Mouse (Mus musculus): Measurements from ENCODE around the gene 2410004P03Rik. TPM values are rescaled to one million over a fixed set of nuclear protein-coding genes. Genes with fewer than 3 reads are reported as not detected.

Gene 2410004P03Rik
- polyA plus RNA-seq, 1 experiment from 2014 or later = 1.5 TPM

DNA sequence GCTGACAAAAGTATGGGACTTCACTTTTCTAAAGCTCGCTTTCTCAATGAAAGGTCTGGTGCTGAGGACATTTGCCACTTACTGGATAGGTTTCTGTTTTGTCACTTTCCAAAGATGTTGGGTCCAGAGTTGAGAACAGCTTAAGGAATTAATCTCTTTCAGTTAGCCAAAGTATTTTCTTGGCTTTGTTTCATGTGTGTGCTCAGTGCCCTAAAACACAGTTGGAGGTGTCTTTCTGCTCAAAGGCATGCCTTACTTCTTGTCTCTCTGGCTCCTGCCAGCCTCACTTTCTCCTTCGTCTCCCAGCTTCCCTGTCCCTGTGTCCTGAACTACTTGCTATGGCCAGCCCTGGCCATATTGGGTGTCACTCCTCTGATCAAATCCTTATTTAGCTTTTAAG is 20.2 kb downstream of the 2410004P03Rik start:
- Histone ChIP-seq H3K9me3 (no peaks in the 10 kb centered on the region), H3K27ac (no peak overlapping the region), H3K4me1 (no peaks in the 10 kb centered on the region), H3K4me3 (replicated peaks) (no peak overlapping the region), H3K9ac (no peak overlapping the region), H3K4me2 (no peak overlapping the region), H3K36me3 (replicated peaks) (0 out of 2 replicates have a peak, but pooled peaks cover 3% of the 10 kb centered on the region), H3K27me3 (no peaks in the 10 kb centered on the region)
- no peak for ATAC-seq (ENCODE audit: low FRiP score)
- WGBS = 77% methylated on average over 2 of the region's 2 CpGs

DNA sequence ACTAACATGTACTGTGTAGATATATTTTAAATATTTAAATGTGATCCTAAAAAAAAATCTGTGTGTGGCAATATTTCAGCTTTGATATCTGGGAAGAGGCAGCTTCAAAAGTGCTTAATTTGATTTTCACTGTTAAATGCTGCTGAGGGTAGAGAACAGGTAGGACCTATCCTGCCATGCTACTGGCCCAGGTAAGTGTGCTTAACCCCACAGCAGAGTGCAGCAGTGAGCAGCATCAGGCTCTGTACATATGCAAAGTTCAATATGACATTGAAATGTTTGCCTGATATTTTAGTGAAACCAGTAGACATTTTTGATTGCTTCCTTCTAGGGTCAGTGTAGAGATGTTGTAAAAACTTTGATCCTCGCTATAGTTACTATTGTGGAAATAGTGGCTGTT is 25.7 kb downstream of the 2410004P03Rik start:
- 89% methylated on average over 1 of the region's 1 CpGs for WGBS
- no peak for ATAC-seq (ENCODE audit: low FRiP score)

GRCm38 (mm10) chr12:16977120-16977519 is 34.4 kb downstream of the 2410004P03Rik start:
- Histone ChIP-seq H3K9ac (no peak overlapping the region), H3K4me3 (replicated peaks) (no peak overlapping the region), H3K4me2 (no peak overlapping the region), H3K9me3 (no peaks in the 10 kb centered on the region), H3K36me3 (replicated peaks) (peaks cover 71% of the 10 kb centered on the region), H3K4me1 (no peaks in the 10 kb centered on the region), H3K27me3 (no peaks in the 10 kb centered on the region), H3K27ac (no peak overlapping the region)
- no peak for ATAC-seq (ENCODE audit: low FRiP score)

More for the DNA sequence above, 25.7 kb downstream of the 2410004P03Rik start:
- no peak overlapping the region for H3K4me2 ChIP-seq
- no peaks in the 10 kb centered on the region for H3K27me3 ChIP-seq
- no peak overlapping the region for H3K27ac ChIP-seq
- no peaks in the 10 kb centered on the region for H3K9me3 ChIP-seq
- no peak overlapping the region for H3K4me3 ChIP-seq (replicated peaks)
- H3K36me3 ChIP-seq (replicated peaks) = peaks cover 8% of the 10 kb centered on the region
- H3K4me1 ChIP-seq = no peaks in the 10 kb centered on the region
- H3K9ac ChIP-seq = no peak overlapping the region

DNA sequence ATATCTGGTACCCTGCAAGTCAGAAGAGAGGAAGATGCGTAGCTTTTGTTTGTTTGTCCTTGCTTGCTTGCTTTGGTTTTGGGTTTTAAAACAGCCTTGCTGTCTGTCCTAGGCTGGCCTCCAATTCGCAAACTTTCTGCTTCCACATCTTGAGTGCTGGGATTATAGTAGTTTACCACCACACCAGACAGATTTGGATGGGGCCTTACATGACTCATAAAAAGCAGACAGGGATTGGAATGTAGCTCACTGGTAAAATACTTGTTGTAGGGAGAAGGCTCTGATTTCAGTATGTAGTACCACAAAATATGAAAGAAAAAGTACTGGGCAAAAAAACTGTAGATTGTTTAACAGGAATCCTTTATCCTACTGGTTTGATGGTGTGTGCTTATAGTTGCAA is 44.7 kb downstream of the 2410004P03Rik start:
- H3K36me3 ChIP-seq (replicated peaks) = peaks cover 35% of the 10 kb centered on the region
- no peaks in the 10 kb centered on the region for H3K27me3 ChIP-seq
- no peak overlapping the region for H3K27ac ChIP-seq
- H3K4me3 ChIP-seq (replicated peaks) = no peak overlapping the region
- WGBS = 92% methylated on average over 2 of the region's 2 CpGs
- no peaks in the 10 kb centered on the region for H3K9me3 ChIP-seq
- no peak for ATAC-seq (ENCODE audit: low FRiP score)
- H3K9ac ChIP-seq = no peak overlapping the region
- no peaks in the 10 kb centered on the region for H3K4me1 ChIP-seq
- H3K4me2 ChIP-seq = no peak overlapping the region

- WGBS = 59% methylated on average over 2 of the region's 2 CpGs
- Histone ChIP-seq H3K4me3 (replicated peaks) (no peak overlapping the region), H3K27me3 (no peaks in the 10 kb centered on the region), H3K27ac (no peak overlapping the region), H3K9ac (no peak overlapping the region), H3K4me2 (no peak overlapping the region), H3K4me1 (no peaks in the 10 kb centered on the region), H3K36me3 (replicated peaks) (peaks cover 39% of the 10 kb centered on the region), H3K9me3 (no peaks in the 10 kb centered on the region)
- no peak for ATAC-seq (ENCODE audit: low FRiP score)
These were observed 48.2 kb downstream of the 2410004P03Rik start for GRCm38 (mm10) chr12:16963354-16963753.

- Histone ChIP-seq H3K27me3 (no peaks in the 10 kb centered on the region), H3K4me2 (no peak overlapping the region), H3K4me3 (replicated peaks) (no peak overlapping the region), H3K9me3 (no peaks in the 10 kb centered on the region), H3K27ac (no peak overlapping the region), H3K9ac (no peak overlapping the region), H3K36me3 (replicated peaks) (peaks cover 36% of the 10 kb centered on the region), H3K4me1 (no peaks in the 10 kb centered on the region)
- no peak for ATAC-seq (ENCODE audit: low FRiP score)
- WGBS = 63% methylated on average over 1 of the region's 1 CpGs
These were observed 52.7 kb downstream of the 2410004P03Rik start for GRCm38 (mm10) chr12:16958851-16959250.

Other genes with a start within 250 kb of the 2410004P03Rik start
- 2.4 and 2.5 TPM in 2 replicates for gene Greb1, start 210.8 kb downstream of the 2410004P03Rik start, polyA plus RNA-seq (2016; fragmentation: Nextera tagmentation; extraction: Ambion mirVana)
- gene E2f6, start 200.8 kb downstream of the 2410004P03Rik start, polyA plus RNA-seq (2016; fragmentation: Nextera tagmentation; extraction: Ambion mirVana) = 75.0 and 77.4 TPM in 2 replicates
- gene Rock2, start 116.8 kb downstream of the 2410004P03Rik start, polyA plus RNA-seq (2016; fragmentation: Nextera tagmentation; extraction: Ambion mirVana) = 21.0 and 22.9 TPM in 2 replicates
- gene Pqlc3, start 11.3 kb downstream of the 2410004P03Rik start, polyA plus RNA-seq (2016; fragmentation: Nextera tagmentation; extraction: Ambion mirVana) = 3.3 TPM in 2 replicates
- gene Kcnf1, start 165.2 kb upstream of the 2410004P03Rik start, polyA plus RNA-seq (2016; fragmentation: Nextera tagmentation; extraction: Ambion mirVana) = 2.3 and 2.8 TPM in 2 replicates